In genomic region chr2:52578846-52579245, GRCm38 (mm10) we compare ENCODE assay signal across 9 mouse cellular contexts.
DNase-seq lines count a peak whose midpoint lies in the region; ATAC-seq and TF ChIP-seq lines count a peak whose summit lies in the region.
"Had no signal": no experiment of that assay in that cellular context is flagged by ENCODE, and none has a peak within 500 bp of the region (broad histone marks: within the 10 kb centered on the region; RNA-seq: fewer than 3 reads in every experiment).

No protein-coding gene starts in this region.

- H3K4me2 ChIP-seq in forebrain, embryonic 16.5 days (ENCODE audit: low read length) = no peak overlapping the region
- no peak overlapping the region for H3K4me2 ChIP-seq in forebrain, embryonic 11.5 days (ENCODE audit: low read depth, low read length, severe bottlenecking)
- H3K4me2 ChIP-seq in lung, embryonic 14.5 days = no peak overlapping the region

- 0 out of 2 replicates have a peak, but pooled peaks have one; percentile 28 for ATAC-seq in forebrain, embryonic 16.5 days
- ATAC-seq in forebrain, embryonic 11.5 days (replicated peaks; ENCODE audit: low FRiP score) = no peak
- ATAC-seq in lung, embryonic 14.5 days (ENCODE audit: insufficient read depth) = no peak

- intact Hi-C loops in gastrocnemius, postnatal 14 days (cut with DNase I; ENCODE audit: low total_unique reads) = loop anchor here (10.0 kb wide), 1 partner anchor 144 kb away; no protein-coding TSS in a partner anchor
- intact Hi-C loops in left cerebral cortex, postnatal 14 days (cut with DNase I) = no loop called here

- H3K9ac ChIP-seq in forebrain, embryonic 16.5 days (replicated peaks; ENCODE audit: low read depth, low read length) = no peak overlapping the region
- H3K9ac ChIP-seq in forebrain, embryonic 11.5 days (ENCODE audit: low read length) = no peak overlapping the region
- H3K9ac ChIP-seq in lung, embryonic 14.5 days = no peak overlapping the region
- H3K9ac ChIP-seq: liver, embryonic 14.5 days had no signal

- no peak overlapping the region for H3K27ac ChIP-seq in forebrain, embryonic 16.5 days (ENCODE audit: low read length)
- no peak overlapping the region for H3K27ac ChIP-seq in forebrain, embryonic 11.5 days (ENCODE audit: low read depth, low read length)
- H3K27ac ChIP-seq in lung, embryonic 14.5 days (ENCODE audit: low read depth) = no peak overlapping the region
- H3K27ac ChIP-seq: liver, embryonic 14.5 days had no signal

- WGBS in forebrain, embryonic 16.5 days = 26% methylated on average over 3 of the region's 3 CpGs
- WGBS in forebrain, embryonic 11.5 days = 42% methylated on average over 3 of the region's 3 CpGs
- 36% methylated on average over 3 of the region's 3 CpGs for WGBS in lung, embryonic 14.5 days

- TF ChIP-seq CTCF in lung, embryonic 14.5 days (IDR thresholded peaks at IDR 0.05; ENCODE audit: low read depth) = no peak

- no peaks in the 10 kb centered on the region for H3K27me3 ChIP-seq in forebrain, embryonic 16.5 days (replicated peaks; ENCODE audit: control insufficient read depth, insufficient read depth, low read length)
- H3K27me3 ChIP-seq in forebrain, embryonic 11.5 days (ENCODE audit: control insufficient read depth, insufficient read depth, low read length) = no peaks in the 10 kb centered on the region
- no peaks in the 10 kb centered on the region for H3K27me3 ChIP-seq in lung, embryonic 14.5 days (ENCODE audit: insufficient read depth, low read length)

- DNase-seq in forebrain, embryonic 11.5 days (ENCODE audit: low spot score) = no peak
- DNase-seq in NIH3T3 (ENCODE audit: low read depth) (peak; percentile 48), MN1 (ENCODE audit: low spot score) (no peak)
- peak; percentile 67 for DNase-seq in gastrocnemius, postnatal 14 days
- DNase-seq in lung, embryonic 14.5 days = peak; percentile 24
- no peak for DNase-seq in left cerebral cortex, postnatal 14 days (ENCODE audit: low spot score in 2 of 2)
- DNase-seq in embryo, embryonic 10 days (ENCODE audit: low spot score) = no peak

- no peaks in the 10 kb centered on the region for H3K9me3 ChIP-seq in forebrain, embryonic 16.5 days (ENCODE audit: control insufficient read depth, low read length)
- H3K9me3 ChIP-seq in forebrain, embryonic 11.5 days (ENCODE audit: control insufficient read depth, low read length) = no peaks in the 10 kb centered on the region
- H3K9me3 ChIP-seq in lung, embryonic 14.5 days (ENCODE audit: low read depth, low read length) = no peaks in the 10 kb centered on the region

- no peaks in the 10 kb centered on the region for H3K4me1 ChIP-seq in forebrain, embryonic 16.5 days (replicated peaks; ENCODE audit: control insufficient read depth, insufficient read depth, low read length)
- no peaks in the 10 kb centered on the region for H3K4me1 ChIP-seq in forebrain, embryonic 11.5 days (replicated peaks; ENCODE audit: control insufficient read depth, insufficient read depth, low read length)
- no peaks in the 10 kb centered on the region for H3K4me1 ChIP-seq in lung, embryonic 14.5 days (ENCODE audit: insufficient read depth)

- no peaks in the 10 kb centered on the region for H3K36me3 ChIP-seq in forebrain, embryonic 16.5 days (ENCODE audit: control insufficient read depth, insufficient read depth)
- no peaks in the 10 kb centered on the region for H3K36me3 ChIP-seq in forebrain, embryonic 11.5 days (ENCODE audit: control insufficient read depth, insufficient read depth, low read length)
- H3K36me3 ChIP-seq in lung, embryonic 14.5 days (ENCODE audit: insufficient read depth) = no peaks in the 10 kb centered on the region

- no peak overlapping the region for H3K4me3 ChIP-seq in forebrain, embryonic 16.5 days (replicated peaks; ENCODE audit: low read length)
- H3K4me3 ChIP-seq in forebrain, embryonic 11.5 days (ENCODE audit: low read depth, low read length) = no peak overlapping the region
- no peak overlapping the region for H3K4me3 ChIP-seq in lung, embryonic 14.5 days (ENCODE audit: low read depth, low read length)

Comparison
In these comparisons a context has a peak if more than half of its experiments do, and no peak if none do; other contexts are left out.
1. DNase-seq: peak in NIH3T3 (single experiment), gastrocnemius, postnatal 14 days (single experiment) and lung, embryonic 14.5 days (single experiment); none in forebrain, embryonic 11.5 days (single experiment), left cerebral cortex, postnatal 14 days (0 of 2), embryo, embryonic 10 days (single experiment) and MN1 (single experiment).